Mouse (Mus musculus) heart, postnatal 10 days (tissue): Measurements from ENCODE around the gene Rad18. TPM values are rescaled to one million over a fixed set of nuclear protein-coding genes. Genes with fewer than 3 reads are reported as not detected.

Experiments
- total RNA-seq, 2 experiments: library from RNA; stranded (reverse); gene quantifications; 2 replicates each; pipeline ENCODE4 v1.2.3; 2021

Gene Rad18
- total RNA-seq, 2 experiments from 2014 or later = 6.3 to 6.6 TPM

Other genes starting within 250 kb of the Rad18 start
- 100 to 1,000 TPM; 157 to 162 TPM for gene Cav3, start 237.2 kb downstream of the Rad18 start, total RNA-seq
- under 1 TPM; 0.15 to 0.26 TPM for gene Oxtr, start 206.7 kb downstream of the Rad18 start, total RNA-seq